Mouse (Mus musculus) CH12.LX (cell line): Measurements from ENCODE around the gene Cbx4. TPM values are rescaled to one million over a fixed set of nuclear protein-coding genes. Genes with fewer than 3 reads are reported as not detected.

Experiments
- DNase-seq: peaks from one replicate; pipeline ENCODE4 v3.0.0-alpha.2; 2013; ENCODE audit errors: extremely low read depth
- H3K27ac ChIP-seq: 2 replicates; pipeline ENCODE4 v1.5.1; 2012; ENCODE audit warnings: low read depth, mild to moderate bottlenecking, control low read depth, moderate library complexity; ENCODE audit not compliant: insufficient read depth
- H3K27me3 ChIP-seq: replicated peaks from 2 replicates; pipeline ENCODE3; 2012; ENCODE audit warnings: inconsistent platforms
- H3K36me3 ChIP-seq, 2 experiments: replicated peaks in 1 of 2; 2 replicates each; pipeline versions ENCODE3 to v1.6.1; 2012; ENCODE audit warnings: inconsistent platforms in 1 of 2, low read length in 1 of 2, mild to moderate bottlenecking in 1 of 2, mixed read lengths in 1 of 2, moderate library complexity in 1 of 2; ENCODE audit not compliant: control insufficient read depth in 1 of 2, insufficient read depth in 1 of 2
- H3K4me1 ChIP-seq, 2 experiments: 2 replicates each; pipeline ENCODE4 v1.6.1; 2012; ENCODE audit warnings: inconsistent platforms in 1 of 2, moderate library complexity in 1 of 2; ENCODE audit not compliant: insufficient read depth in 2 of 2, control insufficient read depth in 1 of 2
- H3K4me2 ChIP-seq: 2 replicates; pipeline ENCODE4 v1.6.1; 2012; ENCODE audit warnings: low read depth, mild to moderate bottlenecking, control low read depth; ENCODE audit not compliant: poor library complexity, insufficient read depth, severe bottlenecking
- H3K4me3 ChIP-seq, 3 experiments: fragments of 150-350 bp in 1 of 3; sonication (generic) in 1 of 3; replicated peaks in 1 of 3; 2 replicates each; pipeline versions ENCODE3 to v1.5.1; 2011 to 2012; ENCODE audit warnings: low read depth in 2 of 3, low read length in 2 of 3, mild to moderate bottlenecking in 2 of 3, moderate library complexity in 2 of 3, control low read depth in 1 of 3, improper control_type of control experiment in 1 of 3, inconsistent platforms in 1 of 3, mixed read lengths in 1 of 3; ENCODE audit not compliant: poor library complexity in 1 of 3
- H3K79me2 ChIP-seq: replicated peaks from 2 replicates; pipeline ENCODE4 v1.6.1; 2012; ENCODE audit warnings: mild to moderate bottlenecking, moderate library complexity; ENCODE audit not compliant: control insufficient read depth, poor library complexity, insufficient read depth, severe bottlenecking; ENCODE audit errors: extremely low read depth
- H3K9ac ChIP-seq: 2 replicates; pipeline ENCODE4 v1.6.1; 2012; ENCODE audit warnings: low read depth, mild to moderate bottlenecking, control low read depth, moderate library complexity; ENCODE audit not compliant: insufficient read depth
- H3K9me3 ChIP-seq: replicated peaks from 2 replicates; pipeline ENCODE3; 2012; ENCODE audit warnings: low read length, inconsistent platforms, mixed read lengths
- BHLHE40 ChIP-seq: IDR thresholded peaks from 2 replicates; pipeline ENCODE4 v1.6.1; 2011; ENCODE audit warnings: mild to moderate bottlenecking, low read depth, low read length, improper control_type of control experiment
- CHD1 ChIP-seq: IDR thresholded peaks from 2 replicates; pipeline ENCODE4 v1.6.1; 2012; ENCODE audit warnings: low read depth, low read length, improper control_type of control experiment, inconsistent platforms
- CHD2 ChIP-seq: IDR thresholded peaks from 2 replicates; pipeline ENCODE4 v1.6.1; 2011; ENCODE audit warnings: low read length, improper control_type of control experiment
- CTCF ChIP-seq, 2 experiments: IDR thresholded peaks in 1 of 2; conservative IDR thresholded peaks in 1 of 2; 2 replicates each; pipeline ENCODE4 v1.5.1; 2011 to 2012; ENCODE audit warnings: low read depth in 2 of 2, low read length in 2 of 2, improper control_type of control experiment in 1 of 2, inconsistent platforms in 1 of 2, mild to moderate bottlenecking in 1 of 2, moderate library complexity in 1 of 2
- ELF1 ChIP-seq: IDR thresholded peaks from 2 replicates; pipeline ENCODE4 v1.6.1; 2014; ENCODE audit warnings: low read depth, mild to moderate bottlenecking, inconsistent platforms, low read length, improper control_type of control experiment
- EP300 ChIP-seq: IDR thresholded peaks from 2 replicates; pipeline ENCODE4 v1.6.1; 2011; ENCODE audit warnings: low read length, improper control_type of control experiment
- ETS1 ChIP-seq: conservative IDR thresholded peaks from 2 replicates; pipeline ENCODE4 v1.6.1; 2012; ENCODE audit warnings: low read depth, mild to moderate bottlenecking, inconsistent platforms, low read length, improper control_type of control experiment, moderate library complexity
- GABPA ChIP-seq: IDR thresholded peaks from 2 replicates; pipeline ENCODE4 v1.6.1; 2012; ENCODE audit warnings: low read depth, low read length, improper control_type of control experiment, inconsistent platforms; ENCODE audit not compliant: insufficient replicate concordance
- IRF4 ChIP-seq: IDR thresholded peaks from 2 replicates; pipeline ENCODE4 v1.6.1; 2014; ENCODE audit warnings: low read depth, mild to moderate bottlenecking, inconsistent platforms, low read length, improper control_type of control experiment
- JUN ChIP-seq: IDR thresholded peaks from 2 replicates; pipeline ENCODE4 v1.6.1; 2011; ENCODE audit warnings: low read depth, mild to moderate bottlenecking, low read length, improper control_type of control experiment, moderate library complexity; ENCODE audit not compliant: insufficient read depth
- JUND ChIP-seq: conservative IDR thresholded peaks from 2 replicates; pipeline ENCODE4 v1.6.1; 2011; ENCODE audit warnings: low read depth, low read length, improper control_type of control experiment
- KAT2A ChIP-seq: IDR thresholded peaks from 2 replicates; pipeline ENCODE4 v1.6.1; 2012; ENCODE audit warnings: low read length, improper control_type of control experiment, inconsistent platforms; ENCODE audit not compliant: insufficient replicate concordance
- MAFK ChIP-seq: IDR thresholded peaks from 2 replicates; pipeline ENCODE4 v1.6.1; 2011; ENCODE audit warnings: low read length, improper control_type of control experiment; ENCODE audit not compliant: insufficient replicate concordance
- MAX ChIP-seq: IDR thresholded peaks from 2 replicates; pipeline ENCODE4 v1.6.1; 2011; ENCODE audit warnings: low read length, improper control_type of control experiment
- MAZ ChIP-seq: IDR thresholded peaks from 2 replicates; pipeline ENCODE4 v1.6.1; 2012; ENCODE audit warnings: low read depth, mild to moderate bottlenecking, inconsistent platforms, low read length, improper control_type of control experiment, moderate library complexity
- MEF2A ChIP-seq: IDR thresholded peaks from 2 replicates; pipeline ENCODE4 v1.6.1; 2014; ENCODE audit warnings: low read depth, mild to moderate bottlenecking, inconsistent platforms, low read length, improper control_type of control experiment, borderline replicate concordance
- MXI1 ChIP-seq: IDR thresholded peaks from 2 replicates; pipeline ENCODE4 v1.6.1; 2011; ENCODE audit warnings: mild to moderate bottlenecking, low read depth, low read length, improper control_type of control experiment
- MYC ChIP-seq: IDR thresholded peaks from 2 replicates; pipeline ENCODE4 v1.6.1; 2011; ENCODE audit warnings: low read depth, mild to moderate bottlenecking, improper control_type of control experiment, low read length
- NELFE ChIP-seq: IDR thresholded peaks from 2 replicates; pipeline ENCODE4 v1.6.1; 2011; ENCODE audit warnings: low read depth, low read length, improper control_type of control experiment
- PAX5 ChIP-seq: IDR thresholded peaks from 2 replicates; pipeline ENCODE4 v1.6.1; 2012; ENCODE audit warnings: low read length, inconsistent platforms, mixed read lengths
- POLR2A ChIP-seq: IDR thresholded peaks from 2 replicates; pipeline ENCODE4 v1.6.1; 2011; ENCODE audit warnings: low read depth, mild to moderate bottlenecking, improper control_type of control experiment, low read length
- POLR2AphosphoS2 ChIP-seq: IDR thresholded peaks from 2 replicates; pipeline ENCODE4 v1.6.1; 2011; ENCODE audit warnings: low read depth, low read length, improper control_type of control experiment
- RAD21 ChIP-seq: IDR thresholded peaks from 2 replicates; pipeline ENCODE4 v1.6.1; 2011; ENCODE audit warnings: low read depth, mild to moderate bottlenecking, low read length, improper control_type of control experiment, moderate library complexity
- RCOR1 ChIP-seq: conservative IDR thresholded peaks from 2 replicates; pipeline ENCODE4 v1.6.1; 2012; ENCODE audit warnings: low read depth, mild to moderate bottlenecking, inconsistent platforms, low read length, improper control_type of control experiment
- SIN3A ChIP-seq: IDR thresholded peaks from 2 replicates; pipeline ENCODE4 v1.6.1; 2012; ENCODE audit warnings: low read length, improper control_type of control experiment, inconsistent platforms
- TBP ChIP-seq: conservative IDR thresholded peaks from 2 replicates; pipeline ENCODE4 v1.6.1; 2011; ENCODE audit warnings: low read depth, low read length, improper control_type of control experiment
- TCF12 ChIP-seq: IDR thresholded peaks from 2 replicates; pipeline ENCODE4 v1.6.1; 2014; ENCODE audit warnings: low read depth, mild to moderate bottlenecking, inconsistent platforms, low read length, improper control_type of control experiment
- UBTF ChIP-seq: IDR thresholded peaks from 2 replicates; pipeline ENCODE4 v1.6.1; 2012; ENCODE audit warnings: low read depth, mild to moderate bottlenecking, inconsistent platforms, low read length, improper control_type of control experiment, moderate library complexity
- USF1 ChIP-seq: IDR thresholded peaks from 2 replicates; pipeline ENCODE4 v1.6.1; 2014; ENCODE audit warnings: low read depth, mild to moderate bottlenecking, inconsistent platforms, low read length, improper control_type of control experiment
- ZC3H11A ChIP-seq: IDR thresholded peaks from 2 replicates; pipeline ENCODE4 v1.6.1; 2012; ENCODE audit warnings: low read depth, mild to moderate bottlenecking, inconsistent platforms, low read length, improper control_type of control experiment
- ZKSCAN1 ChIP-seq: IDR thresholded peaks from 2 replicates; pipeline ENCODE4 v1.6.1; 2012; ENCODE audit warnings: low read depth, inconsistent platforms, low read length, improper control_type of control experiment, borderline replicate concordance
- ZNF384 ChIP-seq: IDR thresholded peaks from 2 replicates; pipeline ENCODE4 v1.6.1; 2012; ENCODE audit warnings: low read depth, low read length, improper control_type of control experiment, inconsistent platforms
- dilution Hi-C: fragments of 300-500 bp; cut with MboI; formaldehyde crosslinking; loops from 2 replicates; pipeline ENCODE4 v1.14.3; 2020; ENCODE audit warnings: low sequenced_read_pairs; ENCODE audit not compliant: extremely low pct_unique_long_range_greater_than_20kb, extremely low pct_ligation_motif_present
- in situ Hi-C: fragments of 300-500 bp; cut with MboI; formaldehyde crosslinking; loops from 3 replicates; pipeline ENCODE4 v1.14.3; 2019; ENCODE audit warnings: low sequenced_read_pairs, low pct_ligation_motif_present, low pct_unique_long_range_greater_than_20kb, mixed read lengths
- polyA plus RNA-seq: library from polyadenylated mRNA; unstranded; fragments of >175 nt; gene quantifications from 2 replicates; pipeline ENCODE4 v1.2.1, GENCODE M21; 2012; ENCODE audit warnings: low read depth; ENCODE audit not compliant: insufficient read length
- total RNA-seq, 2 experiments: library from RNA; depleted of rRNA; stranded (reverse); fragments of 300-350 nt in 1 of 2; fragments of >200 nt in 1 of 2; gene quantifications; 2 replicates each; pipeline ENCODE4 v1.2.3; 2012 to 2014

Gene Cbx4
- total and polyA plus RNA-seq, 3 experiments = 15.0 to 40.4 (median 26.0) TPM

DNA sequence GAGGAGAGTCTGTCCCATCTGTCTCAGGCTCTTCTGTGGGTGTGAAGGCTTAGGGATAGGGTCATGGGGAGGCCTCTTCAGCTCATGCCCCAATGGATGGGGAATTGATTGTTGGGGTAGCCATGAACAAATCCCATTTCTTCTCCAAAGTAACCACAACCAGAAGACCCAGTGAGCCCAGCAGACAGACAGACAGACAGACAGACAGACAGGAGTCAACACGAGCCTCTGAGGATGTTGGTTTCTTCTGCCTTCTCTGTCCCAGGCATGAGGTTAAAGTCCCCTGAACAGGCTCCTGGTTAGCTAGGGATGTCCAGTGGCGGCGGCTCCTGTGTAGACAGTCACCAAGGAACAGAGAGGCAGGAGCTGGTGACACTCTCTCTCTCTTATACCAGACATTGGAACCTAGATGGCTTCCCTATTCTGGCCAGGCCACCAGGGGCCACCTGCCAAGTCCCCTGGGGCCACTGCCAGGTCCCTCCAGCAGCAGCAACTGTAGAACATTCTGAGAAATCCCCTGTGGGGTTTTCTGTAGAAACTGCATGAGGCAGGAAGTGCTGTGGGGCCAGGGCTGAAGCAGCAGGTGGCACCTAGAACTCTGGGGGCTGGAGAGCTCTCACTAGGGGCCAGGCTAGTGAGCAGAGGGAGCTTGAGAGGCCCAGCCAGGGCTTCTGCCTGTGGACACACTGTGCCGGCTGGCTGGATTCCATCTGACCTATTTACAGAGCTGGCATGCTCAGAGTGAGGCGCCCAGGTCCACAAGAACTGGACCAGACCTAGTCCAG, 47.6 kb upstream of the Cbx4 start (continued):
- TF ChIP-seq ETS1 (peak; percentile 99), PAX5 (no peak), KAT2A (peak; percentile 95), JUND (peak; percentile 28; the same call in 1 of the 2 replicates), JUN (no peak), ZKSCAN1 (no peak; the same call in 1 of the 2 replicates), POLR2A (peak; percentile 60; the same call in 1 of the 2 replicates), MAX (peak; percentile 71), RAD21 (peak; percentile 53), GABPA (no peak; the same call in 1 of the 2 replicates), EP300 (peak; percentile 98), CHD2 (peak; percentile 91), ZNF384 (no peak; the same call in 1 of the 2 replicates), NELFE (peak; percentile 59)

DNA sequence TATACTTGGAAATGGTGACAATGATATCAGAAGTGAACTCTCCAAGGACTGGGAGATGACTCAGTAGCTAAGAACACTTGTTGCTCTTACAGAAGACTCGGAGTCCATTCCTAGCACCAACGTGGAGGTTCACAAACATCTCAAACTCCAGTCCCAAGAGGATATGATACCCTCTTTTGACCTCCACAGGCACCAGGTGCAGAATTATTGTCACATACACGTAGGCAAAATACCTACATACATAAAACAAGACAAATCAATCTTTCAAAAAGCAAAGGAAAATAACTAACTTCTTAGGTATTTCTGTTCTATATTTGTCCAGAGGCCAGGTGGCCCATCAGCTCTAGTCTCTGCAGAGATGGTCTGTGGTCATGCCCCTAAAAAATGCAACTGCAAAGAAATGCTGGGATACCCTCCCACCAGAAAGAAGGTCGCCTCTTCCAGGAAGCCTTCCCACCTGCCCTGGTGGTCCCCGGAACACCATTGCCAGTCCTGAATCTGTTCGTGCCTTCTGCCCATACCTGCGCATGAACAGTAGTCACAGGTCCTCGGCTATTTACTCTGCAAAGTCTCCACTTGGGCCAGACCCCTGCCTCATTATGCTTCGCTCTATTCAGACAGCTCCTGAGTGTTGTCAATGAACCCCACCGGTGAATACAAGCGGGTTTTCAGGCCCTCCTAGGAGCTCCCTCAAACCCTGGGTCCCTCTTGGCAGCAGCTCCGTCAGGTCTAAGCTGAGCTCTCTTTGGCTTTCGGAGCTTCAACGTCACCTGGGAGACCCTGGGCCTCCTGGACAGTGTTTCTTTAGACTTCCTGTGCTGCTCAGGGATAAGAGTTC, 46.4 kb upstream of the Cbx4 start:
- no peaks in the 10 kb centered on the region for H3K36me3 ChIP-seq
- in situ Hi-C loops (loop anchor here (10.0 kb wide), 1 partner anchor 52 kb away; no protein-coding TSS in a partner anchor), dilution Hi-C loops (no loop called here)
- H3K4me3 ChIP-seq = peak overlapping the region; percentile 9 to 57 (median 44)
- peak overlapping the region; percentile 81 for H3K27ac ChIP-seq
- DNase-seq = no peak
- H3K4me1 ChIP-seq = peaks cover 63 to 91% of the 10 kb centered on the region in 2 experiments
- peak overlapping the region; percentile 64 for H3K9ac ChIP-seq
- H3K4me2 ChIP-seq = peak overlapping the region; percentile 80
- no peaks in the 10 kb centered on the region for H3K27me3 ChIP-seq
- H3K9me3 ChIP-seq = peaks cover 8% of the 10 kb centered on the region
- no peaks in the 10 kb centered on the region for H3K79me2 ChIP-seq
- peak; percentile 74 for TF ChIP-seq SIN3A
- TF ChIP-seq GABPA = no peak
- peak; percentile 47 for TF ChIP-seq MYC
- peak; percentile 87; the same call in 1 of the 2 replicates for TF ChIP-seq MEF2A
- TF ChIP-seq ZKSCAN1 = no peak
- peak; percentile 17; the same call in 1 of the 2 replicates for TF ChIP-seq MXI1
- no peak for TF ChIP-seq TBP
- peak; percentile 82; the same call in 1 of the 2 replicates for TF ChIP-seq CHD1
- TF ChIP-seq TCF12 = peak; percentile 74; the same call in 1 of the 2 replicates
- TF ChIP-seq BHLHE40 = no peak
- TF ChIP-seq MAZ = 0 out of 2 replicates have a peak, but pooled peaks have one; percentile 53
- no peak for TF ChIP-seq MAFK
- peak; percentile 35; the same call in 1 of the 2 replicates for TF ChIP-seq CHD2
- peak; percentile 86 for TF ChIP-seq EP300
- TF ChIP-seq POLR2AphosphoS2 = no peak
- TF ChIP-seq IRF4 = no peak; the same call in none of the 2 replicates
- peak; percentile 65 for TF ChIP-seq UBTF
- TF ChIP-seq RCOR1 = no peak
- TF ChIP-seq JUND = no peak
- peak; percentile 71 for TF ChIP-seq ETS1
- no peak for TF ChIP-seq PAX5
- TF ChIP-seq ELF1 = 0 out of 2 replicates have a peak, but pooled peaks have one; percentile 24
- no peak for TF ChIP-seq USF1
- TF ChIP-seq POLR2A = peak; percentile 24; the same call in 1 of the 2 replicates
- TF ChIP-seq ZC3H11A = no peak
- no peak for TF ChIP-seq NELFE
- TF ChIP-seq CTCF (conservative IDR thresholded peaks at IDR 0.05 in 1 of 2, IDR thresholded peaks at IDR 0.05 in 1 of 2; ENCODE audit: low read depth in 2 of 2, low read length in 2 of 2) = no peak
